Mouse (Mus musculus): Measurements from ENCODE around the gene Cel.

DNA sequence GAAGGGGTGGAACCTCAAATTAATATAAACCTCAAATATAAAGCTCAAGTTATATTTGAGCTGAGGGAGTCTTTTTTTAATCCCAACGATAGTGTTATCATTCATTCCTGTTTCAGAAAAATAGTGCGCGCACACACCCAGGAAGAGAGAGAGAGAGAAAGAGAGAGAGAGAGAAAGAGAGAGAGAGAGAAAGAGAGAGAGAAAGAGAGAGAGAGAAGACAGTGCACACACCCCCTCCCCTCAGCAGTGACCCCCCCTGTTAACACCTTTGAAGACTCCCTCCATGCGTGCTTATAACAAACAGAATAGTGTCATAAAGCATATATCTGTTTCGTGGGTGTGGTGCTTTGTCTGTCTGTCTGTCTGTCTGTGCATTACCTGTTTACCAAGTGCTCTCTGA is 40.3 kb upstream of the Cel start:
- no peak for TF ChIP-seq GATA1 (IDR thresholded peaks at IDR 0.05; ENCODE audit: borderline replicate concordance, low read length)
- TF ChIP-seq FLI1 (IDR thresholded peaks at IDR 0.05; ENCODE audit: low read length), result no peak

Data from megakaryocyte, embryonic 14.5 days (primary cell).